In the genomic region with DNA sequence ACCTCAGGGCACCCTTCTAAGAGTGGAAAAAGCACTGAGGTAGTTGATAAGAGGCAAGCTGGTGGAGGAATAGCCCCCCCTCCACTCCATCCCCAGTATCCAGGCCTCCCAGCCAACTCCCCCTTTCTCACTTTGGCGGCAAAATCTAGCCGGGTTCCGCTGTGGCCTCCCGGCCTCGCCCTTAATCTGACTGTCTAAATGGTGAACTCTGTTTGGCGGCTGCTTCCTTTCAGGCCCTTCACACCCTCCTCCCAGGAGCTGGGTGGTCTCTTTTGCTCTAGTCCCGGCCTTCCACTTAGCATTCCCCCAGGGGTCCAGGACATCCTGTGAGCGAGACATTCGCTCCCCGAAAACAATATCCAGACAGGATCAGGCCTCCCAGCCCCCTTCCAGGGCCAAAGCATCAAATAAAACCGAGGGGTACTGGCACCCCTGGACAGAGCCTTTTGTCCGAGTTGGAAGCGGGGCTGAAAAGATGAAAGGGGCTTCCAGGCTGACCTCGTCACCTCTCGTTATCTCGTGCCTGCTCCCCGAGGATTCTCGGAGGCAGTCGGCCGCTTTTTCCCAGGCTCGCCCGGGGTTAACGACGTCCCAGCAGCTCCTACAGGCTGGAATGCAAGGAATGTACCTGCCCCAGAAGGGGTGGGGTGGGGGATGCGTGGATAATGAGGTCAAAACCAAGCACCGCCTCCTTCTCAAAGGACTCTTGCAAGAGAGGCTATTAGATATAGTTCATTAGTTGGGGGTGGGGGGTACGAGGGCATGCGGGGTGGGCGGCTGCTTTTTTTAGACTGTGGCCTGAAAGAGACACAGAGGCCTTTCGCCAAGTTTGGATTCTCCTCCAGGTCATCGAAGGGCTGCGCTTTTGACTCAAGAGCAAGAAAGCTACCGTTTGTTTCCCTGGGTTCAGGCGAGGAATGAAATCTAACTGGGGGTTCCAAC, we compare ENCODE assay signal across 8 mouse cellular contexts. TPM values are rescaled to one million over a fixed set of nuclear protein-coding genes. Genes with fewer than 3 reads are reported as not detected.
DNase-seq lines count a peak whose midpoint lies in the region; ATAC-seq and TF ChIP-seq lines count a peak whose summit lies in the region.

No protein-coding gene starts in this region.

- no peak overlapping the region for H3K4me3 ChIP-seq in forebrain, embryonic 16.5 days (replicated peaks; ENCODE audit: low read length)
- peak overlapping the region; percentile 17 for H3K4me3 ChIP-seq in kidney, embryonic 15.5 days (replicated peaks)

- no peak for TF ChIP-seq POLR2A in brain, embryonic 14.5 days (IDR thresholded peaks at IDR 0.05; ENCODE audit: borderline replicate concordance, extremely low read depth, insufficient read depth, insufficient read length, poor library complexity, severe bottlenecking)

- 0 out of 2 replicates have a peak, but pooled peaks cover 2% of the 10 kb centered on the region for H3K27me3 ChIP-seq in forebrain, embryonic 16.5 days (replicated peaks; ENCODE audit: control insufficient read depth, insufficient read depth, low read length)
- no peaks in the 10 kb centered on the region for H3K27me3 ChIP-seq in kidney, embryonic 15.5 days

- 3% methylated on average over 34 of the region's 34 CpGs for WGBS in forebrain, embryonic 16.5 days
- 6% methylated on average over 34 of the region's 34 CpGs for WGBS in kidney, embryonic 15.5 days

- peaks cover 2% of the 10 kb centered on the region; the same call in 1 of the 2 replicates for H3K9me3 ChIP-seq in forebrain, embryonic 16.5 days (ENCODE audit: control insufficient read depth, low read length)
- H3K9me3 ChIP-seq in kidney, embryonic 15.5 days (replicated peaks) = no peaks in the 10 kb centered on the region

- no peaks in the 10 kb centered on the region for H3K36me3 ChIP-seq in forebrain, embryonic 16.5 days (ENCODE audit: control insufficient read depth, insufficient read depth)
- no peaks in the 10 kb centered on the region for H3K36me3 ChIP-seq in kidney, embryonic 15.5 days

- H3K9ac ChIP-seq in forebrain, embryonic 16.5 days (replicated peaks; ENCODE audit: low read depth, low read length) = peak overlapping the region; percentile 3; the same call in 1 of the 2 replicates
- H3K9ac ChIP-seq in kidney, embryonic 15.5 days = peak overlapping the region; percentile 14

- H3K4me2 ChIP-seq in forebrain, embryonic 16.5 days (ENCODE audit: low read length) = peak overlapping the region; percentile 22; the same call in 1 of the 2 replicates
- H3K4me2 ChIP-seq in kidney, embryonic 15.5 days = peak overlapping the region; percentile 49

- DNase-seq in brain, embryonic 14.5 days (ENCODE audit: low read depth) = peak; percentile 72
- DNase-seq in lung, postnatal 10 days = peak; percentile 77
- DNase-seq in testis, postnatal 10 days (ENCODE audit: low spot score) = peak; percentile 58
- DNase-seq in layer of hippocampus, adult 11-12 months (ENCODE audit: low spot score) = no peak
- DNase-seq in cerebellum, postnatal 14 days = no peak

- no peak; the same call in 1 of the 2 replicates for ATAC-seq in forebrain, embryonic 16.5 days
- peak; percentile 74 for ATAC-seq in kidney, embryonic 15.5 days (replicated peaks; ENCODE audit: low FRiP score)
- no peak for ATAC-seq in cerebellum, adult (ENCODE audit: insufficient number of reproducible peaks, low FRiP score, low TSS enrichment)

- peak overlapping the region; percentile 2; the same call in 1 of the 2 replicates for H3K27ac ChIP-seq in forebrain, embryonic 16.5 days (ENCODE audit: low read length)
- H3K27ac ChIP-seq in kidney, embryonic 15.5 days = peak overlapping the region; percentile 89

- H3K4me1 ChIP-seq in forebrain, embryonic 16.5 days (replicated peaks; ENCODE audit: control insufficient read depth, insufficient read depth, low read length) = peaks cover 7% of the 10 kb centered on the region
- peaks cover 34% of the 10 kb centered on the region for H3K4me1 ChIP-seq in kidney, embryonic 15.5 days

- no peak for TF ChIP-seq CTCF in brain, embryonic 14.5 days (IDR thresholded peaks at IDR 0.05; ENCODE audit: borderline replicate concordance, extremely low read depth, insufficient read depth, insufficient read length)

RNA-seq across cellular contexts. Expression of a gene that starts 39.4 kb away (rescaled TPM):
- 11.4 and 15.6 TPM in 2 replicates for polyA plus RNA-seq in brain, embryonic 14.5 days (2012; rRNA removed)
- 11.4 and 11.8 TPM in 2 replicates for polyA plus RNA-seq in forebrain, embryonic 16.5 days (2015; fragmentation: Nextera tagmentation; extraction: Ambion mirVana)
- 17.8 and 17.9 TPM in 2 replicates for polyA plus RNA-seq in kidney, embryonic 15.5 days (2015; fragmentation: Nextera tagmentation; extraction: Ambion mirVana)

Comparison
In these comparisons a context has a peak if more than half of its experiments do, and no peak if none do; other contexts are left out.
1. DNase-seq: peak in brain, embryonic 14.5 days (single experiment), lung, postnatal 10 days (single experiment) and testis, postnatal 10 days (single experiment); none in layer of hippocampus, adult 11-12 months (single experiment) and cerebellum, postnatal 14 days (0 of 2).